Mouse (Mus musculus) CD4-positive helper T cell, adult 2 months (primary cell): ENCODE data around the gene Foxj2.

Experiments used
- DNase-seq: peaks from one replicate; pipeline ENCODE4 v3.0.0-alpha.2; 2012; ENCODE audit warnings: low read depth, missing footprints, low spot score

The Foxj2 gene

DNA sequence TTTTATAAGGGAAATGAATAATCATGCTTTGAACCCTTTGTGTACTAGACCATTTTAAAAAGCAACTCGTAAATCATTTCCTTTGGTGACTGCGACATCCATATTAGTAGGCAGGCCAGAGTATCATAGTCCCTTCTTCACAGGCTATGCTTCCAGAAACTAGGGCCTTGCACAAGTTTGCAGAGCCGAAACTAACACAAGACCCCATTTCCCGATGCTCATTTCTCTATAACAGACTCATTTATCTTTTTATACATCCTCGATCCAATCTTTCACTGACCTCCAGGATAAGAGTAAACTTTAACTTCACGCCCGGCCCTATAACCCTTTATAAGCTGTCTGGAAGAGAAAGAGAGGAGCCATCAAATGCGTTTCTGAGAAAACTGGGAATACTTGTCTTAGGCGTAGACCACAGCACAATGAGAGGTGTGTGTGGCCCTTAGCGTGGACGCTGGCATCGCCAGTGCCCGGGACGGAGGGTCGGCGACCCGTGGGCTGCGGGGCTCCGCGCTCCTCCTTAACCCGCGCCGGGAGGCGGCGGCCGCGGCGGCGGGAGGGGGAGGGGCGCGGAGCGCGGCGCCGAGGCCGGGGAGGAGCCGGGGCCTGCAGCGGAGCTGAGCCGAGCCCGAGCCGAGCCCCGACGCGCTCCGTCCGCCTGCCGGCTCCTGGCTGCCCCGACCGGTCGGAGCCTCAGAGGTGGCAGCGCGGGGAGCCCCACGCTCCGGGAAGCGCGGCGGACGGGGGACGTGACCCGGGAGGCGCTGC lies at the start of gene Foxj2:
TSS of gene Foxj2 (plus strand) at position 609 of the 765 bp plus-strand sequence.
- peak; percentile 75 for DNase-seq

DNA sequence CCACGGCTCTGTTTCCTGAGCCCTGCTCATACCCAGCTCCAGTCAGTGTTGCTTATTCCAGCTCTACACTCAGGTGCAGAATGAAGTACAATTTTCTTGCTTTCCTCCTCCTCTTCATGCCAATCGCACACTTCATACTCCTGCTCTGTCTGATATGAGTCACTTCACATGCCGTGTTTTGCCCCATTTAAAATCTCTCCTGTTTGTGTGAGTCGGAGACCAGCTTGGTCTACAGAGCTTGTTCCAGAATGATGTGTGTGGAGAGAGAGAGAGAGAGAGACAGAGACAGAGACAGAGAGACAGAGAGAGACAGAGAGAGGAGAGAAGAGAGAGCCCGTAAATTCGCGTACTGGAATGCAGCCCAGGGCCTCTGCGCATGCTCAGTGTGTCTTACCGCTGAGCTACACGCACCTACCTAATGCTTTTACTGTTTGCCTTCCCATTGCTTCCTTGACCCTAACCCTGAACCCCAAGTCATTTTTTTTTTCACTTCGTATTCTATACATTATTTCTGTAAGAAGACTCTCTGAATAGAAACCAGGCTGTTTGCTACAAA lies 48.9 kb upstream of the Foxj2 start:
- DNase-seq, result no peak

DNA sequence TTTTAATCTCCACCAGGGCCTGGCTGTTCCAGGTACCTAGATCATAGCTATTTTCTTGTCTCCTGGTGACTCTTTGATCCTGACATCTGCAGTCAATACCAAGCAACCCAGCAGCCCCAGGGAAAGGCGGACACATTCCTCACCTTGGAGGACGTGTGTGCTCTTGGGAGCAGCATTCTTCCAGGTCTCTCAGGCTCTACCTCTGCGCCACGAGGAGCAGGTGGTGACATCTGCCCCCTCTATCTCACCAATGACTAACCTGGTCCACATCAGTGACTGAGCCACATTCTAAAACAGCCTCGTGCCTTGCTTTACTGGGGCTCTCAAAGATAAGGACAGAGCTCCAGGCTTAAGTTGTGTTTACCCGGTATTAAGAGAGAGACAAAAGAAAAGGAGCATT lies 47.0 kb upstream of the Foxj2 start:
- DNase-seq, result no peak

- DNase-seq, result no peak
Observed at GRCm38 (mm10) chr6:122774345-122774744, 45.4 kb upstream of the Foxj2 start.

GRCm38 (mm10) chr6:122776040-122776439 lies 43.7 kb upstream of the Foxj2 start:
- DNase-seq, result no peak

GRCm38 (mm10) chr6:122779916-122780315 lies 39.8 kb upstream of the Foxj2 start:
- DNase-seq, result no peak

- no peak for DNase-seq
Observed at GRCm38 (mm10) chr6:122781167-122781566, 38.5 kb upstream of the Foxj2 start.

DNA sequence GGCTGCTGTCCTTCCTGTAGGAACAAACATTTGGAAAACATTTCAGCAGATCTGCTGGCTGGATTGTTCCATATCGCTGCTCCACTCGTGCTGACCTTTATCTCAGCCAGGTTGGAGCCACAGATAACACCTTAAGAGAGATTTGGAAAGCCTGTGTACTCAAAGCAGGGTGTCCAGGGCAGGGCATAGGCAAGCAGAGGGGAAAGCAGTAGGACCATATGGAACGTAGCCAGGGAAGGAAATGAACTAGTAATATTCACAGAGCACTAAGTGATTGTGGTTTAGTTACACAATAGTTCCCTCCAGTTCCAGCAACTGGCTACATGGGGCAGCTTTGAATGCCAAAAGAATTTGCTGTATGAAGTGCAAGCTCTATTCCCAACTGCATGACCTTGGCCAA lies 37.5 kb upstream of the Foxj2 start:
- DNase-seq, result no peak

DNA sequence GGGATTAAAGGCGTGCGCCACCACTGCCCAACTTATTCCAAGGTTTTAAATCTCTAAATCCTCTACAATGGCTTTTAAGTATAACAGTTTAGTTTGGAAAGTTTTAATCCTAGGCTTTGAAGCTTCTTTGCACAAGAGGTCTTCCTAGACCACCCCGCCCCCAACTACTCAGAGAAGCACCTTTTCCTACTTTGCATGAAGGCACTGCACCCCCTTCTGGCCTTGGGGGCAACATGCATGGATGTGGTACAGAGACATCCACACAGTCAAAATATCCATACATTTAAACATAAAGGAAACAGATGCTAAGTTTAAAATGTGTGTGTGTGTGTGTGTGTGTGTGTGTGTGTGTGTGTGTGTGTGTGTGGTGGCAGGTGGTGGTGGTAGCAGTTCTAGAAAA lies 34.8 kb upstream of the Foxj2 start:
- DNase-seq, result no peak

DNA sequence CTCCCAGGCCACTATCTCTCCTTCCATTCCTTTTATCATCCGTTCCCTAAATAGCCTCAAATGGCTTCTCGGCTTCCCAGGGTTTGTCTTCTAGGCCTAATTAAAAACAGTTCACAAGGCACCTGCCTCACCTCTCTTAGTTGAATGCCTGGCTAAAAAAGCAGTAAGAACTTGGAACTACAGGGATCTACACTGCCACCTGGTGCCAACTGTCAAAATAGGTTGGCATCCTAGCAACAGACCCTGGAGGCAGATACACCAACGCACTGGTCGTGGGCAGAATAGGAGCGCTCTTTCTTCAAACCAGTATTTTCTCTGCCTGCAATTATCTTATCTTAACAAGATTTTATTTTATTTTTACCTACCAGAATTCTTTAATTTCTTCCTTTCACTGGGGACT lies 33.4 kb upstream of the Foxj2 start:
- peak; percentile 71 for DNase-seq

GRCm38 (mm10) chr6:122795254-122795935 lies 24.3 kb upstream of the Foxj2 start:
- DNase-seq, result no peak

DNA sequence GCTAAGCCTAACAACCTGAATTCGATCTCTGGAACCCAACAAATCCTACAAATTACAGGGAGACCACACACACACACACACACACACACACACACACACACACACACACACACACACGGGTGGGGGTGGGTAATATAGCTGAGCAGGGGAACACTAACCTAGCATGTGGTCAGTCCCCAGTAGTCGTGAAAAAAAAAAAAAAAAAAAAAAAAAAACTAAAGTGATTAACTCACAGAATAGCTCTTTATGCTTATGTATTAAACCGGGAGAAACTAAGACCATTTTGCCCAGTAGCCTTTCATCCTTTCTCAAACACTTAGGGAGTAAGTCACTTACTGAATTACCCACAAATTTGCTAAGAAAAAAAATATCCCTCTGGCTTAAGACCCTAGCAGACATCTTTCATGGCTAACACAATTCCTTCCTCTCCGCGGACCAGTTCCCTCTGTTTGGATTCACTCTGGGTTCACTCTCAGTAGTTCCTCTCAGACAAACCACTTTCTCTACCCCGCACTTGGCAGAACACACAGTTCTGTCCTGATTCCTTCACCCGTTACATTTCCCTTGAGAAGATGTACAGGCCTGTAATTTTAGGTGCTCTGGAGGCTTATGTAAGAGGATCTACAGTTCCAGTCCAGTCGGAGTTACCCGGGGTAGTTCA lies 18.9 kb upstream of the Foxj2 start:
- DNase-seq, result no peak

DNA sequence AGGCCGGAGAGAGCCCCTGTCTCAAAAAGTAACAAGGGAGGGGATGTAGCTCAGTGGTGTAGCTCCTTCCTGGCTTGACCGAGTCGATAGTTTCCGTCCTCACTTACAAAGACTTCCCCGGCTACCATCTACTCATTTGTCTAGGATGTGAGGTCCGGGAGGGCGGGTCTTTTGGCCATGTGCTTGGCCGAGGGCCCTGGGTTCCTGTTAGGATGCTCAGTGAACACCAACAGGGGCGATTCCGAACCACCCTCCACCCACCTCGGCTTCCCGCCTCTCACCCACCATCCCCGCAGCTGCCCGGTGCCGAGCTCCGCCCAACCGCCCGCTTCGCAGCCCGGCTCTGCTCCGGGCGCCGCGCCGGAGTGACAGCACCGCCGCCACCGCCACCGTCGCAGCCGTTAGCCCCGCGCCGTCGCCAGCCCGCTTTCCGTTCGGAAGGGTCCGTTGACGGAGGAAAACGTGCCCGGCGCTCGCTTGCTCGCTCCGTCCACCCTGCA lies 18.4 kb upstream of the Foxj2 start, which contains the start of gene Slc2a3:
TSS of gene Slc2a3 (minus strand) at position 340 of the 500 bp plus-strand sequence.
- DNase-seq, result peak; percentile 71

DNA sequence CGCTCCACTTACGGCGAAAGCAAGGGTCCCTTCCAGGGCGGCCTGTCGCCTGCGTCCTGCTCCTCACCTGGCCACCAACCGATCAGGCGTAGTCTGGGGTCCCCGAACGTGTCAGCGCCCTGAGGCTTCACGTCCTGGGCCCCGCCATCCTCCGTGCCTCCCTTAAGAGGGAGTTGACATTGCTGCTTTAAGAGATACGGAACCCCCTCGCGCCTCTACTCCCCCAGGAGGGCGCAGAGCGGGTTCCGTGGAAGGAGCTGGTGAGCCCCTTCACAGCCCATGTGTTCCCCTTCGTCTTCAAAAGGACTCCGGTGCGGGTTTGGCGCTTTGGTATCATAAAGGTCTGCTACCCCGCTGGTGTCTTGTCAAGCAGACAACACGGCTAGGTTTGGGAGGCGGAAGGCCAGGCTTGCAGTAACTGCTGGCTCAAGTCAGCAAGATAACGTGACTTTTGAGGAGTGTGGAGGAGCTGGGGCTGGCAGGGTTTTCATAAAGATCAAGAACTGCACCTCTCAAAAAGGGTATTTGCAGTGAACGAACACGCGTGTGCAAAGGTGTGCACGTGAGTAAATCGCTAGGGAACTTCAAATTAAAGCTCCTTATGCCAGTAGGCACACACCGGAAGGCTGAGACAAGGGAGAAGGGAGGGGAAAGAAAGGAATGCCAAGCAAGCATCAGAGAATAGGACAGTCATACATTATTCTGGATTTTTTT lies 17.8 kb upstream of the Foxj2 start:
- no peak for DNase-seq

- DNase-seq, result peak; percentile 81
Observed at GRCm38 (mm10) chr6:122804418-122804817, 15.3 kb upstream of the Foxj2 start.

DNA sequence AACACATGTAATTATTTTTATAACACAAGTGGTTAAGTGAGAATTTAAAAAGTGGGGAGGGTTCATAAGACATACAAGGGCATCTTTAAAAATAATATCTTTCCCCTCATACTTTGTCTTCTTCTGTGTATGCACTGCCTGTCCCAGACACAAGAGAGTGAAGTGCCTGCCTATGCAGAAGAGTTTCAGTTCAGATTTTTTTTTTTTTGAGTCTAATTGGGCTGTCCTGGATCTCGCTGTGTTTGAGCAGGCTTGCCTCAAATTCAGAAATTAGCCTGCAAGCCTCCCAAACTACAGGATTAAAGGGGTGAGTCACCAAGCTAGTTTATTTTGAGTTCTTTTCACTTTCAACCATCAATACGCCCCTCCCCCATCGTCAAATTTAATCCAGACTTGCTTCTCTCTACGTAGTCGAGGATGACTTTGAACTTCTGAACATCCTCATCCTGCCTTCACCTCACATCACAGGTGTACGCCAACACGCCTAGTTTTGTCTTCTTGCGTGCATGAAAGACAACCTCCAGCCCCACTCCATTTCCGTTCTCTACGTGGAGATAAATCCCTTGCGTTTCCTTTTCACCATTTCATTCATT lies 9.6 kb upstream of the Foxj2 start:
- peak; percentile 92 for DNase-seq

- DNase-seq, result peak; percentile 99
Observed at GRCm38 (mm10) chr6:122810615-122811279, 9.0 kb upstream of the Foxj2 start.

- peak; percentile 97 for DNase-seq
Observed at GRCm38 (mm10) chr6:122811280-122811652, 8.4 kb upstream of the Foxj2 start.

- peak; percentile 89 for DNase-seq
Observed at GRCm38 (mm10) chr6:122811771-122812600, 7.7 kb upstream of the Foxj2 start.

- DNase-seq, result no peak
Observed at GRCm38 (mm10) chr6:122812716-122813115, 7.0 kb upstream of the Foxj2 start.
